Comparison of ENCODE assay signal across 9 mouse cellular contexts in the genomic region with DNA sequence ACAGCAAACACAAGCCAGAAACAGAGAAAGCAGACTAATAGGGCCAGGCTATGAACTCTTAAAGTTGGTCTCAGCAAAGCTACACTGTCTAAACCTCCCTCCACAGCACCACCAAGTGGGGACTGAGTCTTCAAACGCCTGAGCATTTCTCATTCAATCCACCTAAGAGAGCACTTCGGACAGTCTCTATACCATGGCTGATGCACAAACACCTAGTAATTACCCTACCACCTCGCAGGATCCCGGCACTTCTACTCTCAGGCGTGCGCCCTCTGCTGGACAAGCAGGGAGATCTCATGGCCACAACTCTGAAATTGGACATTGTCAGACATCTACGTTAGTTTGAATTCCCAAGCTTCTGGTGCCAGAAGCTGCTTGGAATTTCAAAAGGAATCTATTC. TPM values are rescaled to one million over a fixed set of nuclear protein-coding genes. Genes with fewer than 3 reads are reported as not detected.
DNase-seq lines count a peak whose midpoint lies in the region; TF ChIP-seq lines count a peak whose summit lies in the region.
"Had no signal": no experiment of that assay in that cellular context is flagged by ENCODE, and none has a peak within 500 bp of the region (broad histone marks: within the 10 kb centered on the region; RNA-seq: fewer than 3 reads in every experiment).

No protein-coding gene starts in this region.

- H3K79me2 ChIP-seq in liver, adult 2 months (ENCODE audit: control insufficient read depth, insufficient read depth, low read length), result no peaks in the 10 kb centered on the region

- 3% methylated on average over 7 of the region's 7 CpGs for WGBS in liver, adult 2 months

- no peak for TF ChIP-seq POLR2A in liver, adult 2 months (IDR thresholded peaks at IDR 0.05; ENCODE audit: extremely low read depth, insufficient read depth, low read length)

- intact Hi-C loops in gastrocnemius, adult 2 months (cut with DNase I), result no loop called here

- 0 out of 2 replicates have a peak, but pooled peaks cover under 1% of the 10 kb centered on the region for H3K4me1 ChIP-seq in liver, adult 2 months (ENCODE audit: control insufficient read depth, insufficient read depth, low read length)

- TF ChIP-seq CTCF in gastrocnemius, adult 2 months (IDR thresholded peaks at IDR 0.05), result peak; percentile 74
- peak; percentile 89 for TF ChIP-seq CTCF in liver, adult 2 months (IDR thresholded peaks at IDR 0.05; ENCODE audit: low read depth, low read length)

- no peaks in the 10 kb centered on the region for H3K36me3 ChIP-seq in liver, adult 2 months (ENCODE audit: control insufficient read depth, insufficient read depth, low read length)

- H3K4me3 ChIP-seq in gastrocnemius, adult 2 months, result no peak overlapping the region
- H3K4me3 ChIP-seq in liver, adult 2 months (ENCODE audit: insufficient read depth, low read depth, low read length), result no peak overlapping the region

- H3K9ac ChIP-seq in liver, adult 2 months (ENCODE audit: low read depth, low read length), result no peak overlapping the region

- peak; percentile 44 for DNase-seq in gastrocnemius, adult 2 months
- no peak for DNase-seq in gastrocnemius, adult 18-20 months (ENCODE audit: low spot score)
- DNase-seq in A20 (ENCODE audit: low read depth, low spot score), result peak; percentile 59
- peak; percentile 70 for DNase-seq in brain, adult 2 months (ENCODE audit: low read depth, low spot score)
- peak; percentile 61 for DNase-seq in forelimb bud, embryonic 11.5 days (ENCODE audit: low read depth, low spot score)
- DNase-seq in liver, adult 2 months (ENCODE audit: extremely low read depth, low read depth, low spot score), result peak; percentile 38
- DNase-seq in retina, embryonic 14.5 days (ENCODE audit: low spot score), result peak; percentile 74
- no peak for DNase-seq in heart, adult 11 months

- H3K27me3 ChIP-seq in liver, adult 2 months (ENCODE audit: control insufficient read depth, insufficient read depth, low read length), result 0 out of 2 replicates have a peak, but pooled peaks cover 3% of the 10 kb centered on the region

- no peak overlapping the region for H3K27ac ChIP-seq in gastrocnemius, adult 2 months
- H3K27ac ChIP-seq in liver, adult 2 months (replicated peaks; ENCODE audit: insufficient read depth, low read depth, low read length), result no peak overlapping the region

RNA-seq across cellular contexts. Expression of a gene that starts 20.4 kb away (rescaled TPM):
- 1 to 10 TPM; 4.2 to 4.5 TPM for total RNA-seq in gastrocnemius, adult 2 months (2021)
- 10 to 100 TPM in 1 of 2 experiments, 1 to 10 TPM in 1; 6.6 to 10.6 TPM for total RNA-seq in gastrocnemius, adult 18-20 months (2021)
- 169 and 210 TPM in 2 replicates for total RNA-seq in liver, adult 2 months (2014; rRNA removed)
- 377 and 464 TPM in 2 replicates for polyA plus RNA-seq in liver, adult 2 months (2012; rRNA removed)

RNA-seq across cellular contexts. Expression of a gene that starts 46.2 kb away (rescaled TPM):
- total RNA-seq in gastrocnemius, adult 2 months (2021), result under 1 TPM in 1 of 2 experiments, not detected in 1; 0.42 TPM
- not detected for total RNA-seq in gastrocnemius, adult 18-20 months (2021)
- not detected in 2 replicates for total RNA-seq in liver, adult 2 months (2014; rRNA removed)
- polyA plus RNA-seq in liver, adult 2 months (2012; rRNA removed), result not detected in 2 replicates
- total RNA-seq: layer of hippocampus, postnatal 36 days had no signal

Comparison
In these comparisons a context has a peak if more than half of its experiments do, and no peak if none do; other contexts are left out.
1. DNase-seq: peak in gastrocnemius, adult 2 months (single experiment), A20 (single experiment), brain, adult 2 months (single experiment), forelimb bud, embryonic 11.5 days (single experiment), liver, adult 2 months (single experiment) and retina, embryonic 14.5 days (single experiment); none in gastrocnemius, adult 18-20 months (single experiment) and heart, adult 11 months (single experiment).
2. RNA of a gene that starts 20.4 kb away (total RNA-seq): 169 to 210 TPM in liver, adult 2 months; 6.6 to 10.6 TPM in gastrocnemius, adult 18-20 months and 4.2 to 4.5 TPM in gastrocnemius, adult 2 months; every median in the first group is over 10 times any median in the second.